Mouse (Mus musculus): ENCODE results near the gene Oard1.

The Oard1 gene

DNA sequence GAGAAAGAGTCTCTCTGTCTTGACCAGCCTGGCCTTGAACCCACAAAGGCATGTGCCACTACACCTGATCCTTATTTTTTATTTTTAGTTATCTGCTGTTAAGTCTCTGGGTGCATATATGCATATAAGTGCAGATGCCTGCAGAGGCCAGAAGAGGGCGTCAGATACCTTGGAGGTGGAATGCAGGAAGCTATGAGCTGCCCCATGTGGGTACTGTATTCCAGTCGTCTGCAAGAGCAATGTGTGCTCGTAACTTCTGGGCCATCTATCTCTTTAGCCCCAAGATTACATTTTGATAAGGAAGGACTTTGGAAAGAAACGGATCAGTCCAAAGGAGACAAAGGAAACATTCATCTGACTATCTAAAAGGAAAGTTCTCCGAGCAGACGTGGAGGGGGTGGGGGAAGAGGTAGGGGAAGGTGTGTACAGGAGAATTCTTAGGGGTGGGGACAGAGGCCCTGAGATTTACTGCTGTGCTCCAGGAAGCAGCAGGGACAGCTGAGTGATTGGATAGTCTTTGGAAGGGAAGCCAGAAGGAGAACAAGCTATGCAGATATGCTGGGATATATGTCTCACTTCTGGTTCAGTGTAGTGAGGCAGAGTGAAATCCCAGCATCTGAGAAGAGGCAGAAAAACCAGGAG is 24.0 kb downstream of the Oard1 start:
- no peak for DNase-seq (ENCODE audit: low spot score in 2 of 2)

DNA sequence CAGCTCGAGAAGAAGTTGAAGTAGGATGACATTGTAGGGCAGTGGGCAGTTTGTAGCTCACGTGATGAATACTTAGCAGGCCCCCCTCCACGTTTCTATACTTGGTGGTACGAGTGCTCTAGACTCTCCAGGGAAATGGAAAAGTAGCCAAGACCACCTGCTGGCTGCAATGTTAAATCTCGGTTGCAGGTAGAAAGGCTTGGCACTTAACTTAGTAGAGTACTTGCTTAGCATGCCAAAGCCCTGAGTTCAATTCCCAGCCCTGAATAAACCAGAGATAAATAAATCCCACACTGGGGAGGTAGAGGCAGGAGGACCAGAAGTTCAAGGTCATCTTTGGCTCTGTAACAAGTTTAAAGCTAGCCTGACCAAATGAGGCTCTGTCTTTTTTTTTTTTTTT is 24.7 kb downstream of the Oard1 start:
- DNase-seq (ENCODE audit: low spot score in 2 of 2), result no peak

DNA sequence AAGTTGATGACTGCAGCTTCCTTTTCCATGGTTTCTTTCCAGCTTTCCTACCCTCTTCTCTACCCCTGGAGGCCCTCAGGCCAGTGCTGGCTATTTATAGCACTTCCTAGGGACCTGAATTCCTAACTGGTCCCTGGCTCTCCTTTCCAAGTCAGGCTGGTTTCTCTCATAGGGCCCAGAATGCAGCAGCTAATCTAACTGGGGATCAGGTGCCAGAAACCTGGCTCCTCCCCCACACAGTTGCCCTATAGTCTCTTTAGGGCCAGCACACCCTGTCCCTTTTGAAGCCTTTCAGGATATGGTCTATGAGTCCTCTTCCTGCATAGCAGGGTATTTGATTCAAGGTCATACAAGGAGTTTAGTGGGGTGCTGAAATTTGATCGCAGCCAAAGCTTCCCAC is 26.7 kb downstream of the Oard1 start:
- DNase-seq (ENCODE audit: low spot score in 2 of 2), result no peak

DNA sequence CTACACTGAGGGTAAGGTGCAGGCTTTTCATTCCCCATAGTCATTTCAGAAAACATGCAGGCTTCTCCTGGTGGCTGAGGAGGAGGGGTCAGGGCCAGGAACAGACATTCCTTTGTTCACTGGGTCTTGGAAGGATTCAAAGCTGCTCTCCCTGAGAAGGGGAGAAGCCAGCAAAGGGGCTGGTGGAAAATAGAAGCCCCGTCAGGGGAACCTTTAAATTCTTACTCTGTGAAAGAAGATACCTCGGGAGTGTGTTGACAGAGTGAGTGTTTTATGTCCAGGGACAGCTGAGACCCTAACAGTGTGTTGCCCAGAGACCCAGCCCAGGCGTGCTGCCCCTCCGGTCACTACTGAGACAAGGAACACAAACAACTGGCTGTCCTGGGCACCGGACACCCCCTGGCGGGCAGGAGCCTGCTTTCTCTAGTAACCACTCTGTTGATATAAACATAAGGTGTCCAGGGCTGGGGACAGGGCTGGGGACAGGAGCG is 27.7 kb downstream of the Oard1 start:
- DNase-seq (ENCODE audit: low spot score in 2 of 2), result no peak

DNA sequence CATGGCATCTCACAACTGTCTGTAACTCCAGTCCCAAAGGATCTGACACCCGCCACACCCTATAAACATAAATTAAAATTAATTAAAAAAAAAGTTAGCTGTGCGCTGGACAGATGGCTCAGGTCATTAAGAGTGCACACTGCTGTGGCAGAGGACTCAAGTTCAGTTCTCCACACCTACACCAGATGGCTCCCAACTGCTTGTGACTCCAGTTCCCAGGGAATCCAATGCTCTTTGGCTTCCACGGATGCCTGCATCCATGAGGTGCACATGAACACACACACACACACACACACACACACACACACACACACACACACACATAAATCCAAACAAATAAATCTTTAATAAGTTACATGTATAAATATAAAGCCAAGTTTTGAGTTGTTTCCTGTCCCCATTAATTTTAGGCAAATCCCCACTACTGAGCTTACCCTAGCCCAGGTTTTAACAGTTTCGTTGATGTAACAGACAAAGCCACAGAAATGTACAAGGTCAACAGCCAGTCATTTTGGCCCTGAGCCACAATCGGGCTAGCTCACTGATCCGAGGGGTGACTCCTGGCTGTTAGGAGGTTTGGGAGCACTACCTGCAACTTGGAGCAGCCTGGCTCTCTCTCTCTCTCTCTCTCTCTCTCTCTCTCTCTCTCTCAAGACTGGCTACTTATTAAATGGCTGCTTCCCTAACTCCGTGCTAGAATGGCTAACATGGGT is 33.1 kb downstream of the Oard1 start:
- no peak for DNase-seq (ENCODE audit: low spot score in 2 of 2)

DNA sequence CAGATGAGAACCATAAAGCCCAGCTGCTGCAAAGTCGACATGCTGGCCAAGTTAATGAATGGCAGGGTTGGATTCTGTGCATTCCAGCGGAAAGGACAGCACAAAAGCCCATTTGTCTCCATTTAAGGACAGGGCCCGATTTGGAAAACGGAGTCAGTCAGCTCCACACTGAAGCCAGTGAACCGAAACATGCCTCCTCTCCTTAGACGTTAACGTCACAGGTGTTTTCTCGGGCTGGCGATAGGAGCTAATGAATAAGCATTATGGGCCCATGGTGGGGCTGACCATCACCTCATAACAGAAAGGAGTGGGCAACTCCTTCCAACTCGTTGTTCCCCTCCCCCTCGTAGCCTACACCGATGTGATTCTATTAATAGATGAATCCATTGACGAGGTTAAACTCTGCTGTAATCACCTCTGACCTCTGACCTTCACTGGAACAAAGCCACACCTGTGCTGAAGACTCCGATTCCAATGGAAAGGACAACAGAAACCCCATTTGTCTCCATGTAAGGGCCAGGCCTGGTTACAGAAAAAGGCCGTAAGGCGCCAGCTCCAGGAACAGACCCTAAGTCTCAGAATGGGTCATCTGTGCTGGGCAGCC is 33.8 kb downstream of the Oard1 start:
- DNase-seq (ENCODE audit: low spot score in 2 of 2), result no peak

DNA sequence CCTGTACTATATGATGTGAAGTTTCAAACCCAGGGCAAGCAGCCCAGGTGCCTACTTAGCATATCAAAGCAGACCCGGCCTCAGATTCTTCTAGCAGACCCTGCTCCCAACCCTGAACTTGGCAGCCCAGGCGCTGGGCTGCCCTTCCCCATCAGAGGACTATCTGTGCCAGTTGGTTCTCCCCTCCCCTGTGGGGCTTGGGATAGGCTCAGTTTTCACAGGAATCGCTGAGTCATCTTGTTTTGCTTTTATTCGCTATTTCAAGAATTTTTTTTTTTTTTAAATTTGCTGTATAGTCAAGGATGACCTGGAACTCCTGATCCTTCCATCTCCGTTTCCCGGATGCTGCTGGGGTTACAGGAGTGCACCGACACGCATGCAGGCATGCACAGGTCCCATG is 37.9 kb downstream of the Oard1 start:
- no peak for DNase-seq (ENCODE audit: low spot score in 2 of 2)

DNA sequence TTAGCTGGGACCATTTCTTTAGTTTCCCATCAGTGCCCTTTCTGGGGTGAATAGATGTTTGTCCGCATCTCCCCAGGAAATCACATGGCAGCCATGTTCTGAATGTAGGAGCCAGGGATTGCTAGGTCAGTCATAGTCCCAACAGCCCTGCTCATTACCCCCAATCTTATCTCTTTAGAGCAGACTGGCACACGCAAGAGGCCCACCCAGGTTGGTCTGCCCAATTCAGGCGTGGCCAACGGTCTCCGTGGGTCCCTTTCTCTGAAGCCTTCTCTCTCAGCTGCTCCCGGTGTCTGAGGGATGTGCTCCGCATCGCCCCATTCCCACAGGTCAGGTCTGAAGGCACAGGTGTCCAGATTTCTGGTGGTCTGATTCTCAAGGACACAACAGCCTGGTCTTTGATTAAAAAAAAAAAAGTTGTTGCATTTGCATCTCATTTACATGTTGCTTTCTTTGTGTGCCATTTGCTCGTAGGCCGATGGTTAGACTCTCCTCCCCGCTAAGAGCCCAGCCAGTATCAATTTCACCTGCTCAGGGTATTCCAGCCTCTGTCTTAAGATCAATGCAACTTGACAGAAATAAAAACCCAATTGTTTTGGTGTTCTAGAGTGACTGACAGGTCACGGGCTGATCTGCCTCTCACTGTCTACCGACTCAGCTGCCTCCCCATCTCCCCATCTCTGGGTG is 41.0 kb downstream of the Oard1 start:
- DNase-seq (ENCODE audit: low spot score in 2 of 2), result no peak

DNA sequence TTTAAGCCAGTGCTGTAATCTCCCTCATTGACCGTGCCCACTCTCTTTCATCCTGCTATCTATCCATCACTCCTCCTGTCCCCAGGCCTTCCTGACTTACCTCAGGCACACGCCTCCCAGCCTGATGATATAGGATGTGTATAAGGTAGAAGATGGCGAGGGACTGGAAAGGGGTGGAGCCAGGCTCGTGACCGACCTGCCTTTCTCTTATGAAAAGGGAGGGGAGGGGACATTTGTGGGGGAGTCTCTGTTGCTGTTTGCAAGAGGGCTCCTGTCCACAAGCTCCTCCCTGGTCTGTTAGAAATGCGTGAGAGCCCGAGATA is 41.5 kb downstream of the Oard1 start, which contains the start of gene Tspo2:
Gene Tspo2, minus strand, starts transcription at position 170 of the 323 bp plus-strand sequence.
- no peak for DNase-seq (ENCODE audit: low spot score in 2 of 2)

DNA sequence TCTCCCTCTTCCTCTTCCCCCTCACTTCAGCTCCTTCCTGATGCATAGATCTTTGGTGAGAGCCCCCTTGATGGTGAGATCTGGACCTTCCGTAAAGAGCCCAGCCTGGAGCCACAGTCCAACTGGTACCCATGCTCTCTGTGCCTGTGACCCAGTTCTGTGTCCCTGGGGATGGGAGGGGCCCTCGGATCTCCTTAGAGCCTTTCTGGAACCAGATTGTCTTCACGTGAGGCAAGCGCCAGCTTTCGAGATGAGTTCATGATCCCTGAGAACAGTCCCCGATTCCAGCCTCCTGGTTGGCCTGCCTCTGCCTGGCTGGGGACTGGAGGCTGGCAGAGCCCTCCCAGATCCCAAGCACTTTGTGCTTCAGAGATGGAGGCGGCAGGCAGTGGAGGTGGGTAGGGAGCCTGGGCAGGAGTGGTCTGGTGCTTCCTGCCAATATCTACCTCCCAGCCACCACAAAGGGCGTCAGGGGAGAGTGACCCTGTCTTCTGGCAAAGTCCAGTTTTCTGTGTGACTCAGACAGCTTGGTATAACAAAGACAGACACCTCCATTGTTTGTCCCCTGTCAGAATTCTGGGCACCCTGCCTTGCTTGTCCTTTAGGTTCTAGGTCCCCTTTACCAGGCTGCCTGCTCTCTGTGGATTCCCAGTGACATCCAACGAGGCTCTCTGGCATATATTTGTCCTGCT is 42.1 kb downstream of the Oard1 start:
- no peak for DNase-seq (ENCODE audit: low spot score in 2 of 2)

DNA sequence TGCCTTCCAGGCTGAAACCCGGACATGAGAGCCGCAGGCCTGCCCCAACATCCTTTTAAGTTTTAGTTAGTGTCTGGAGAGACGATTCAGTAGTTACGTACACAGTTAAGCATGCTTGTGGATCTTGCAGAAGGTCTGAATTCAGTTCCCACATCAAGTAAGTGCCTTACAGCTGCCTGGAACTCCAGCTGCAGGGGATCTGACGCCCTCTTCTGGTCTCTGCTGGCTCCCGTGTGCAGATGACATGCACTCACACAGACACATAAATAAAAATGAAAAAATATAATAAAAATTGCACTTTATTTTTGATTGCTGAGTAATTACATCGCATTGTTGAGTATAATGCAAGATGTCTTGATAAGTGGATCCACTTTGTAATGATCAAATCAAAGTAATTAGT is 43.7 kb downstream of the Oard1 start:
- DNase-seq (ENCODE audit: low spot score in 2 of 2), result no peak

DNA sequence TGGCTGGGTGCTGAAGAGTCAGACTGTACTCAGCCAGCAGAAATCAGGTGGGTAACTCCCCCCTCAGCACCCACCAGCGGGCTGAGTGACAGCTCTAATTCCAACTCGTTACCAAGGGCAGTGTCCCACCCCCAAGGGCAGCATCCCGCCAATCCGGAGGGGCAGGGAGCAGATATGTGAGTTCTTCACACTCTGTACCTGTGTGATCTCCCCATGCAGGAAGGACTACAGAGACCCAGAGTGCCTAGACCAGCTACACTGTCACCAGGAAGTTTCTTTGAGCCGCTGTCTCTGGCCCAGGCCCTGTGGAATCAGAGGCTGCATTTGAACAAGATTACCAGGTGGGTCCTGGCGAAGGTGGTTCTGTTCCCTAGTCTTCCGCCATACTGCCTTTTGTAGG is 44.4 kb downstream of the Oard1 start:
- DNase-seq (ENCODE audit: low spot score in 2 of 2), result no peak

DNA sequence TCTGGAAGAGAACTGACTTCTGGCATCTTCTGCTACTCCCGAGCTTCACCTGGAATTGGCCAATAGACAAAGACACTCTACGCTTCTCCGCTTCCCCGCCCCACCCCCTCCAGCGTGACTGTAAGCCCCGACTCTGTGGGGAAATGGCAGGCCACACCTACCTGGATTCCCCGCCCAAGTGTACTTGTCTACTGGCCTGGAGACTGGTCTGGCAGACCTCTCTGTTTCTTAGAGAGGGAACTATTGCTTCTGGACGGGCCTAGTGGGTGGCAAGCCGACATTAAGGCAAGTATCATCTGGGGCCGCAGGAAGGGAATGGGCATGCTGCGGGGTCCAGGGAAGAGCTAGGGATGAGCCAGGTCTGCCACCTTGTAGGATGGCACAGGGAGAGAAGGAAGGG is 44.9 kb downstream of the Oard1 start, which contains the start of gene Unc5cl:
Gene Unc5cl, plus strand, starts transcription at position 214 of the 400 bp plus-strand sequence.
- DNase-seq (ENCODE audit: low spot score in 2 of 2), result no peak

DNA sequence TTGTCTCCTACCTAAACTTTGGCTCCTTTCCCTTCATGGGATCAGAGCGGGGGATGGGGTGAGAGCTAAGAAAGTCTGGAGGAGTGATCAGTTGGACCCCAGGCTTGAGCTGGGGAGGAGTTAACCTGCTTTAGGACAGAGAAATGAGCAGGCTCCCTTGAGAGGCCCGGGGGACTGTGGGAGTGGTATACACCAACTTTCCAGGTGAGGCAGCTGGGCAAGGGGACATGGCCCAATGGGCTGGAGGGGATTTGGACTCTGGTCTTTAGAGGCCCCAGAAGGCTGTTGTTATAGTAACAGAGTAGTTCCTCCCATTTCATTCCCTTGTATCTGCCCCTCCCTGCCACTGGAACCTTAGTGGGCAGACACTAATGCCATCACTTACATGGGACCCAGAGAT is 46.1 kb downstream of the Oard1 start:
- DNase-seq (ENCODE audit: low spot score in 2 of 2), result no peak

DNA sequence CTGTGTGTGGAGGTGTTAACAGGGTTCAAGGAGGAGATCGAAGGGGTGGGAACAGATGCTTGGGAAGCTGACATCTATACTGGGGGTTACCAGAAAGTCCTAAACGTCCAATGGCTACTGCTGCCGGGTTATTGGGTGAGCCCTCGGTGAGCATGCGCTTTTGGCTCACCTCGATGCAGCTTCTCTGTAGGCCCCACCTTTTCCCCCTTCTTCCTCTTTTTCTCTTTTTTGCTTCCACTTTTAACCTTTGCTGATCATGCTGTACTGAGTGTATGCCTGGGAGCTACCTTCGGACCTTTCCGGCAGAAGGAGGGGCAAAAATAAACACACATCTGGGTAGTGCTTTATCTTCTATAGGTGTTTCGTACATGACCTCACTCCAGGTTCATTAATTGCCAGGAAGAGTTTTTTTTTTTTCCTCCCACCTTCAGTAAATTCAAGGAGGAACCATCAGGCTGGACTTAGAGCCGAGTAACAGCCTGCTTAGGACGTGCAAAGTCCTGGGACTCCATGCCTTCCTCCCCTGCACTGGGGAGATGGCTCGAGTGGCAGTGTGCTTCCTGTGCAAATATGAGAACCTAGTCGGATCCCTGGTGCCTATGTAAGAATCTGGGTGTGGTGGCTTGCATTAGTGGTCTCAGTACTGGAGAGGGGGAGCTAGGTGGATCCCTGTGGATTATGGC is 48.3 kb downstream of the Oard1 start:
- DNase-seq (ENCODE audit: low spot score in 2 of 2), result no peak

DNA sequence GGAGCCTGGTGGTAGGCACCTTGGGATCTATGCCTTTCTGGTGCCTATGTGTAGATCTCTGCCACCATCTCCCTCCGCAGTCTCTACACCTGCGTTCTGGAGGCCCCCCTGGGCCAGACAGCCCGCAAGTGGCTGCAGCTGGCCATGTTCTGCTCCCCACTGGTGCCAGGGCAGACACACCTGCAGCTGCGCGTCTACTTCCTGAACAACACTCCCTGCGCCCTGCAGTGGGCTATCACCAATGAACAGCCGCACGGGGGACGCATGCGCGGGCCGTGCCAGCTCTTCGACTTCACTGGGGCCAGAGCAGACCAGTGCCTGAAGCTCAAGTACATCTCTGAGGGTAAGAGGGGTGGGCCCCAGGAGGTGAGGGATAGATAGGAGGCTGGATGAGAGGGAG is 52.3 kb downstream of the Oard1 start:
- no peak for DNase-seq (ENCODE audit: low spot score in 2 of 2)

DNA sequence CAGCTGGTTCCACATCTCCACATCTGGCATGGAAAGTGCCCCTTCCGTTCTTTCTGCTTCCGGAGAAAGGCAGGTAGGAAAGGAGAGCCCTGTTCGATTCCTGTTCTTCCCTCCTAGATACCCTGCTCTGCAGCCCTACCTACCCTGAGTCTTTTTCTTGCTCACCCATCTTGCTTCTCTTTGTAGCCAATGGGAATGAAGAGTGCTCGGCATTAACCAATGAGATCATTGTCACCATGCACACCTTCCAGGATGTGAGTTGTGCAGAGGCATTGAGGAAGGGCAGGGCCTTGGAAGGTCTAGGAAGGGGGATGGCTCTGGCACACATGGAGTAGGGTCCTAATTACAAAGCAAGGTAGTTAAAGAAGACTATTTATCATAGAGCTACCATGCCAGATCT is 53.6 kb downstream of the Oard1 start:
- DNase-seq (ENCODE audit: low spot score in 2 of 2), result no peak
